Mouse (Mus musculus) adrenal gland, postnatal 14 days (tissue): ENCODE measurements at regions not wholly inside any gene's neighbourhood (a gene's known extent, or its start where the extent isn't known, plus 50 kb on each side); places are given as distances from the start of the nearest gene placed in this dataset.
A peak's percentile ranks its signal among the peaks of the same experiment; 100 is the strongest.

Source experiments
- DNase-seq: peaks from one replicate; pipeline ENCODE4 v3.0.0; 2021; ENCODE audit warnings: mixed read lengths

- DNase-seq, result peak; percentile 58
Observed at GRCm38 (mm10) chr5:18916688-18917285, 310.0 kb upstream of the Magi2 start.

GRCm38 (mm10) chr5:18953875-18954474 is 272.9 kb upstream of the Magi2 start:
- no peak for DNase-seq
